Mouse (Mus musculus) right cerebral cortex, postnatal 14 days (tissue): ENCODE measurements around the gene Bdh1.
"Not testable (repeated sequence)": the region's sequence is repeated elsewhere in the genome, so short reads cannot be mapped to it uniquely, and the experiment has no call there.

Source experiments
- DNase-seq: peaks from one replicate; pipeline ENCODE4 v3.0.0; 2022

The Bdh1 gene

DNA sequence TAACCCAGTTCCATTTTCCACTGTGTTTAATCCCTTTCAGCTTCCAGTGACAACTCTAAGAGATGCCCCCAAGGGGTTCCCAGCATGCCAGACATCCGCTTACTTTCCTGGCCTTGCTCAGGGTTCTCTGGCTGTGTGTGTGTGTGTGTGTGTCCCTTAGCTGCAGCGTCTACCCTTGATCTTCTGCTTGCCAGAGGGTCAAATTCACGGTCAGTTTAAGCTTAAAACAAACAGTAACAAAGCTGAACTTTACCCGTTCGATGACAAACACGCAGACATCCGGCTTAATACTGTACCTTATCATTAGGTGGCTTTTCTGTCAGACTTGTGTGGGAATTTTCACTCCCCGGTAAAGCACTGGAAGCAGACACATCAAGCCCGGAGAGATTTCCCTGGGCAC lies at the start of gene Bdh1:
Gene Bdh1, plus strand, starts transcription at position 281 of the 400 bp plus-strand sequence.
- DNase-seq = no peak

DNA sequence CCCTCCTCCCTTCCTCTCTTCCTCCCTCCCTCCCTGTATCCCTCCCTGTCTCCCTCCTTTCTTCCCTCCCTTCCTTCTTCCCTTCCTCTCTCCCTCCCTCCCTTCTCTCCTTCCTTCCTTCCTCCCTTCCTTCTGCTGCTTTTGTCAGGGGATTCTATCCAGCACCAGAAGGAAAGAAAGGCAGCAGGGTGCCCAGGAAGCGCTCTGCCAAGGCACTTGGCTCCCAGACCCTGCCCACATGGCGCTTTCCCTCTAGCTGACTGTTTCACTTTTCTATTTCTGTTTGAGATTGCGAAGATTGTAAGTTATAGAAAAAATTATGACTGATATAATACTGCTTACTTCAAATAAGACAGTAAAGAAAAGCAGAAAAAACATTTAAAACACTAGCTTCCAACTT lies 49.8 kb upstream of the Bdh1 start:
- DNase-seq = not testable (repeated sequence)

DNA sequence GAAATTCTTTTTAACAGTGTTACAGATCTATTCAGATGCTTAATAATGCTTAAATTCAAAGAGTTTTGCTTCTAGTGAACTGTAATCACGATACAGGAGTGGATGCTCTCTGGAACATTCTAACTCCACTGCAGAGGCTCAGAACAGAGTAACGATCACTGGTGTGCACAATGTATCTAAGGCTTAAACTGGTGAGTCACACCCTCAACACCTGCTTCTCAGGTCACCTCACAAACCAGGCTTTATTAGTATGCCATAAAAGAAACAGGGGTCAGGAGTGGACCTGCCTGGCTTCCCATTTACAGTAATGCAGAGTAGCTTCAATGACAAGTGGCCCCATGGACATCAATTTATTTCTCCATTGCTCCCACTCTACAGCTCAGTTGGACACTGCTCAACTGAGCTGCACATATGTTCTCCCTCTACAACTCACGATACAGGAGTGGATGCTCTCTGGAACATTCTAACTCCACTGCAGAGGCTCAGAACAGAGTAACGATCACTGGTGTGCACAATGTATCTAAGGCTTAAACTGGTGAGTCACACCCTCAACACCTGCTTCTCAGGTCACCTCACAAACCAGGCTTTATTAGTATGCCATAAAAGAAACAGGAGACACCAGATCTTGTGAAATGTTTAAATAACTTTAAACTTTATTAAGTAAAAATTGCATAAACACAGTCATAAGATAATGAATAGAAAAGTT lies 46.0 kb upstream of the Bdh1 start:
- DNase-seq = not testable (repeated sequence)

DNA sequence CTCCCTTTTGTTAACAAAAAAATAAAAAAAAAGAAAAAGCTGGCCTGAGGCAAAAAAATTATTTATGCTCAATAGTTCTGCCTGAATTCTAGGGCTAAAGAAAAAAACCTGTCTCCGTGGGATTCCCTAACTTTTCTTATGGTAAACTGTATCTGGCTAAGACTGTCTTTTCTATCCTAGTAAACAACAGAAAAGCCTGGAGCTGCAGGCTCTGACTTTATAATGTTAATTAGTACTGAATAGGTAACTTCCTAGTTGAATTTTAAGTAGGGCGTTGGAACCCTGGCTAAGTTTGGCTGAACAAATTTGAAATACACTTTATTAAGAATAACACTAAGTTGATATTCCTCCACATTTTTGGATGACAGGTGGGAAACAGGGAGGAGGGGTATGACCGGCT lies 33.8 kb upstream of the Bdh1 start:
- DNase-seq = not testable (repeated sequence)

DNA sequence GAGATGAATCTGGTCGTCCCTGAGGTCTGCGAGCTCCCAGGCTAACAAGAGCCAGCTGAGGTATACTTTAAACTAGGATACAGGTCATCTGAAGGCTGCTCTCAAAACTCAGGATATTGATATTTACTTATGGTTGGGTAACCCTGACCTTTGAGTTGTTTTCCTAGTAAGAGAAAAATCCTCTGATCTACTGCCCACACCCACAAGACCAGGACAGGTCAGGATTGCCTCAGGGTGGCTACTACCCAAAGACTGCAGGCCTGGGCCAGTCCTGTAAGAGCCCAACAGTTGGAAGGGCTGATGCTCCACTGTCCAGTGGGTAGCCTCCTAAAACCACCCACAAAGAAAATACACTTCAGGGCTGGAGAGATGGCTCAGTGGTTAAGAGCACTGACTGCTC lies 22.8 kb upstream of the Bdh1 start:
- no peak for DNase-seq

DNA sequence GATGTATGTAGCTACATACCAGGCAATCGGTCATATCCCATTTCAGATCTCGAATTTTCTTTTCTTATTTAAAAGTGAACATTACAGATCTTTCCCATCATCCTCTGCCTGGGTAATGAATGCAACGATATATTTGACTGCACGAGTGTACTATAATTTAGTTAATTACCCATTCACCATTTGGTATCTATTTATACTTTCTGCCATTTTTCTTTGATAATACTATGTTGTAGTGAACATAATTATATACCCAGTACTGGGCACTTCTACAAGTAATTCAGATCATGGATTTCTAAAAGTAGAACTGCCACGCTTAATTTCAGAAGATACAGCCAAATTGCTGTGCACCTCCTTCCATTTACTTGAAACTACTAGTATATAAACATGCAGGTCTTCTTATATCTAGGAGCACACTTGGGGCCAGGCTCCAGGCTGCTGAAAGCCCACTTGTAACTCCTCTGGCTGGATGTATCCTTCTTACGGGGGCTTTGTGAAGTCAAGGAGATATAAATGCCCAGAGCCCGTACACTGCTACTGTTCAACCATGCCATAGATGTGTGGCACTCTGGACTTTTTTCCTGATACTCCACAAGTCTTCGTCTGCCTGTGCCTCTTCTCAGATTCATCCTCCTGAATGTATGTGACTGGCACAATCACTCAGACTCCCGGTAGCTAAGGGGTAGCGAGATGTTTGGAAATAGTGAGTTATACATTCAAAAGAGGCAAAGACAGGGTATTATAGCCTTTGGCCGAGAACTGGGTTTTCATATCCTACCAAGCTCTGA lies 21.0 kb upstream of the Bdh1 start:
- DNase-seq = no peak

DNA sequence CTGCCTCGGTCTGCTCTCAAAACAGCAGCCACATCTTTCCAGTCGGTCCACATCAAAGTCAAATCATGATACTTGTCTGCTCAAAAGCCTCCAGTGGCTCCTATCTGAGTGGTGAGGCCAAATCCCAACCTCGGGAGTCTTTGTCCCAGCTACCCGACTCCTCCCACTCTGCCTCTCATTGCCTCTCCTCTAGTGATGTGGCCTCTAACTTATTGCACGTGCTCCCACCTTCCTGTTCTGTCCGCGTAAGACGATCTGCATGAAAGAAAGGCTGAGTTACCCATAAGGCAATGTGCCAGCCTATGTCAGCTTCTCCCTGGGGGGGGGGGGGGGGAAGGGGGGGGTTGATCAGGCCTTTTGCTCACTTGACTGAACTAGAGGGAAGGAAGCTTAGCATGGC lies 20.0 kb upstream of the Bdh1 start:
- no peak for DNase-seq

DNA sequence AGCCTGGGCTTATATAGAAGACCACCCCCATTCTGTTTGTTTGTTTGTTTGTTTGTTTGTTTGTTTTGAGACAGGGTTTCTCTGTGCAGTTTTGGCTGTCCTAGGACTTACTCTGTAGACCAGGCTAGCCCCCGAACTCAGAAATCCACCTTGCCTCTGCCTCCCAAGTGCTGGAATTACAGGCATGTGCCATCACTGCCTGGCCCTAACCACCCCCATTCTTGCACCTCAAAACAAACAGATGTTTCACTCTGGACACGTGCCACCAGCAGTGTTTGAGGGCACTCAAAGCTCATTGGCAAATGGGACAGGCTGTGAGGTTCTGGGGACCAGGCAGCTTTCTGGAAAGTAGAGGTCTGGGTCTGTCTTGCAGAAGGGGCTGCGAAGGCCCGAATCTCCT lies 18.1 kb upstream of the Bdh1 start:
- no peak for DNase-seq

DNA sequence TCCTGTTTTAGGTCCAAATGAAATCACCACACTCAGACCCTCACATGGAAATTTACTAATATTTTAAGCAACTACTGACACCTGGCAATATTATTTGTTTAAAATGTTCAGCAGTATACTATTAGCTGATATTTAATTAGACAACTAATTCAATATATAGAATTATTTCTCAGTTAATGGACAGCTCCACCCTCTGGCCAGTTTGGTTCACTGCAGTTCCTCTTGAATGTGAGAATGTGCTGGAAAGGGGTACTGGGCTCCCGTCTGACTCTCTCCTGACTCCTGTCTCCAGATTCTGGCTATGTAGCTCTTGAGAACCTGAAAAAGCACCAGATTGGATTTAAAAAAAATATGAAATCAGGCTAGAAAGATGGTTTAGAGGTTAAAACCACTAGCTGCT lies 17.0 kb upstream of the Bdh1 start:
- no peak for DNase-seq

DNA sequence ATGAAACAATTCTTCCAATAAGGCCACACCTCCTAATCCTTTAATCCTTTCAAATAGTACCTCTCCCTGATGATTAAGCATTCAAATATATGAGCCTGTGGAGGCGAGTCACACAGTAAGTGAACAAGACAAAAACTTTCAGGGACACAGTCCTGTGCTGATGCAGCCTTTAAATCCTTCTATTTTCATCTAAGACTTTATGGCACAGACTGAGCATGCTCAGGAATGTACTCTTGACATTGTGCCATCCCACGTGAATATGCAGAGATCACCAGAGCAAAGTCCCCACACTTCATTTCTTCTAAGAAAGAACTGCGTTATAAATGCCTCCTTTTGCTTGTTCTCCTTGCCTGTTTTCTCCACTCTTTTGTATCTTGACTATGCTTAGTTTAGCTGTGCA lies 14.2 kb upstream of the Bdh1 start:
- no peak for DNase-seq

DNA sequence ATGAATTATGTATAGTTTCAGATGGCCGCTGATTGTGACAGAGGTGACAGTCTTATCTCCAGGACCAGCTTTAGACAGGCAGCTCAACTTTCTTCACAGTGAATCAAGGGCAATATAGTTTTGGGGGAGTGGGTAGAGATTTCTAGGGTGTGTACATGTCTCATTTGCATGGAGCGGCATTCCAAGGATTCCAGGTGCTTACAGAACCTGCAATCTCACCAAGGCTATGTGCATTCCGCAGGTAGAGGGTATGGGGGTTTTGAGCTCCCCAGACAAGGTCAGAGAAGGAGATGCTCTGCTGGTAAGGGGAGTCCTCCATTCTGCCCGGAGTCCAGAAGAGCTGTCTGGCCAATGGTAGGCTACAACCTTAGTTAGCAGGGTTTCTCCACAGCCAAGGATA lies 11.1 kb upstream of the Bdh1 start:
- no peak for DNase-seq

DNA sequence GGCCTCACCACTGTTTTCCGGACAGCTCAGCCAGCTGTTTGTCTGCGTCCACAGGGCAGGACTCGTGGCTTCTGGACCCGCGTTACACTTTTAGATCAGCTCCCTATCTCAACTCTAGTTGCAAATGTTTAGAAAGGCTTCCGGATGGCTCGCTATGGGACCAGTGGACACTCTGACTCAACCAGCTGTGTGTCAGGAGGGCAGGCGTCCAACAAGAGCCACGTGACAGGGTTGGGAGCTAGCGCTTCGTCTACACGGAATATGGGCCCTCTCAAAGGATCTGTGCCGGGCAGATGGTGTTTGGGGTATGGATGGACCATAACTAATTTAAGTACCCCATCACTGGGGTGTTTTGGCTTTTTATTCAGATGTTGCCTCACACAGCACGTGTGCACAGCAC lies 9.8 kb upstream of the Bdh1 start:
- DNase-seq = no peak

DNA sequence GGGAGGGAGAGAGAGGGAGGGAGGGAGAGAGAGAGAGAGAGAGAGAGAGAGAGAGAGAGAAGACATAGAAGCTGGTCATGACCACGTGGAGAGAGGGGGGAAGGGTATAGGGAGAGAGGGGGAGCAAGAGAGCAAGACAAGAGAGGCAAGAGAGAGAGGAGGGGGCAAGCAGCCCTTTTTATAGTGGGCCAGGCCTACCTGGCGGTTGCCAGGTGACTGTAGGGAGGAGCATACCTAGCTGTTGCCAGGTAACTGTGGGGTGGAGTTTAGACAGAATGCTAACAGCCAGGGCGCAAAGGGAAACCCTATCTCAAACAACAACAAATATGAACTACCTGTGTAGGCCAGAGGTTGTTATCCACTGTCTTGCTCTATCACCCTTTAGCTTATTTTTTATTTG lies 8.3 kb upstream of the Bdh1 start:
- no peak for DNase-seq

DNA sequence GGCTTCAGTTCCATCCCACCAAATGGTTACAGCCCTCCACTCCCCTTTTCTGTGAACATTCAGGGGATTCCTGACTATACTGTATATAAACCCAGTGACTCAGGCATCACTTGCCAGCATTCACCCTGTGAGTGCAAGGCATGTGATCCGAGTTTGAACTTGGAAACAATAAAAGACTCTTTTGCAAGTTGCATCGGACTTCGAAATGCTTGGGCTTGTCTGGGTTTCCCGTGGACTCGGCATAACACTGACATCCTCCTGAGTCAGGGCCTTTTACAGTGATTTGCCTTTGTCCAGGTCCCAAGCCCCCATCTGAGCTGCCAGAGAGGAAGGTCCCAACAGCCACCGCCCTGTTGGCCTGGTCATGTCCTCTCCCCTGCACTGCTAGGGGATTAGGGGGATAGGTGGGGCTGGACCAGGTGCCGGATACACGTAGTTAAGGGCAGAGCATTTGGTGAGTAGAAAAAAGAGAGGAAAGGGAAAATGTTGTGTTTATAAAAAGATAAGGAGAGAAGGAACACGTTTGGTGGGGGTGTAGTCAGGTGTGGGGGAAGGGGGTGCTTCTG lies 6.1 kb upstream of the Bdh1 start:
- DNase-seq = no peak

DNA sequence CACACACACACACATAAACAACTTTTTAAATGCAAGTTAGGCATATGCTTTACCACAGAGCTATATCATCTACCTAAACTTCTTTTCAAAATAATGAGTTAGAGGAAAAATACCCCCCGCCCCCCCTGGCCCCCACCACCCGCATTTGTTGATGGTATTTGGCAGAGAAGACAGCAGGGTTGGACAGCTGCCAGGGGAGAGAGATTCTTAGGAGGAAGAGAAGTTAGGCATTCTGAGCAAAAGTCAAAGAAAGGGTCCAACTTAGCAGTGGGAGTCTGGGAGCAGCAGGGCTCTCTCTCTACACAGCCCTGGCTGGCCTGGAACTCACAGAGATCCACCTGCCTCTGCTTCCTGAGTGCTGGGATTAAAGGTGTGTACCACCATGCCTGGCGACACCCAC lies 3.4 kb upstream of the Bdh1 start:
- DNase-seq = no peak

DNA sequence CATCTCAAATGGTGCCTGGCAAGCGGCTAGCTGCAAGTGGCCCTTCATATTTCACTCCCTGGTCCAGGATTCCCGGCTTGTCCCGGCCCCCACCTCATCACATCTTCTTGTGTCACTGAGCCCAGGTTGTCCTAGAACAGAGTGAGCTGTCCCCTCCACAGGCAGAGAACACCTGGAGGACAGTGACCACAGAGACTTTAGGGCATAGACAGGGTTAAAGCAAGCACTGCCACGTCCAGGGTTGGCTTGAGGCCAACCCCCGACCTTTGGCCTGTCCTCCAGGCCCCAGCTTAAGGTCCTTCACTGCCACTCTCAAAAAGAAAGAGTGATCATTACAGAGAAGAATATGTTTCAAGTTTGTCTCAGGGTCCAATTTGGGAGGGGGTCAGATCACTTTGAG lies 2.6 kb upstream of the Bdh1 start:
- no peak for DNase-seq

DNA sequence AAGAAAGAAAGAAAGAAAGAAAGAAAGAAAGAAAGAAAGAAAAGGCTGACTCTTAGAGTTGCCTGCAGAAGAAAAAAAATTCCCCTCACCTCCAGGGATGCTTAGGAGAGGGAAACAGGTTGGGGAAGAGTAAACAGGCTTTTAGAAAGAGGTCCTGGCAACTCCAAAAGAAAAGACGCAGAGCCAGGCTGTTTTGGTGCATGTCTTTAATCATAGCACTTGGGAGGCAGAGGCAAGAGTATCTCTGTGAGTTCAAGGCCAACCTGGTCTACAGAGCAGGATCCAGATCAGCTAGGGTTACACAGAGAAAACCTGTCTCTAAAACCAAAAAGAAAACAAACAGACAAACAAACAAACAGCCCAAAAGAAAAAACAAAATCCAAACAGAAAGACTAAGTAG lies 642 bp downstream of the Bdh1 start:
- DNase-seq = no peak

DNA sequence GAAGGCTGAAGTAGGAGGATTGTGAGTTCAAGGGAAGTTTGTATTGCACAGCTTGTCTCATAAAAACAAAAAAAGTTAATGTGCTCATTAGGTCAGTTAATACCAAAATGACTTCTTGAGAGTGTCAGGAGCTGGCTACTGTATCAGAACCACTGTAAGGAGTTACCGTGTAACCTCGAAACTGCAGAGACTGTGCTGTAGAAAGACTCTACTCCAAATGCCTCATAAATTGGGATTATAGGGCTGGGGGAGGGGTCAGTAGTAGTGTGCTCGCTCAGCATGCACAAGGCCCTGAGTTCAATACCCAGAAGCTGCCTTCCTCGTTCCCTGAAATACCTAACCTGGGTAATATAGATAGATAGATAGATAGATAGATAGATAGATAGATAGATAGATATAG lies 1.3 kb downstream of the Bdh1 start:
- no peak for DNase-seq

DNA sequence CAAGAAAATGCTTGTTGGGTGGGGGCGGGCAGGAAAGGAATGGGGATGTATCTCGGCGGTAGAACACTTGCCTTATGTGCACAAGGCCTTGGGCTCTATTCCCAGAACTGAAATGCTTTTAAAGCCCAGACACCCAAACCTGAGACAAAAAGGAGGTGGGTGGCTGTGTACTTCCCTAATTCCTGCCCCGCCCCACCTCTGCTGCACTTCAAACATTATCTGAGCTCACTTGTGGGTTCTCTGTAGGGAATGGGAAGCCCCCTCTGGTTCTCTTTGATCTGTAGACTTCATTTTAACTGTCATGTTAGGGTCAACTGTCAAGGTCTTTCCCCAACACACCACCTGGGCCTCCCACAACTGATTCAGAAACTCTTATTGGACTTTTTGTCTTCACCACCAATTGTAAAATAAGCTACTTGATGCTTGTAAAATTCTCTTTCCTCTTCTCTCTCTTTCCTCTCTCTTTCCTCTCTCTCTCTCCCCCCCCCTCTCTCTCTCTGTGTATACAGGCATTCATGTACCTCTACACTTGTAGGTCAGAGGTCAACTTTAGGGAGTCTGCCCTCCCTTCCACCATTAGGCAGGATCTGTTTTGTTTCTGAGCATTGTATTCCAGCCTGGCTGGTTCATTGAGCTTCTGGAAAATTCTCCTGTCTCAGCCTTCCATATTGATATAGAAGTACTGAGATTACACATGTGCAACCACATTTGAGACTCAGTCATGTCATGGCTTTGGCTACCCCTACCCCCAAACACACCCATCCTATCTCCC lies 2.5 kb downstream of the Bdh1 start:
- DNase-seq = no peak

DNA sequence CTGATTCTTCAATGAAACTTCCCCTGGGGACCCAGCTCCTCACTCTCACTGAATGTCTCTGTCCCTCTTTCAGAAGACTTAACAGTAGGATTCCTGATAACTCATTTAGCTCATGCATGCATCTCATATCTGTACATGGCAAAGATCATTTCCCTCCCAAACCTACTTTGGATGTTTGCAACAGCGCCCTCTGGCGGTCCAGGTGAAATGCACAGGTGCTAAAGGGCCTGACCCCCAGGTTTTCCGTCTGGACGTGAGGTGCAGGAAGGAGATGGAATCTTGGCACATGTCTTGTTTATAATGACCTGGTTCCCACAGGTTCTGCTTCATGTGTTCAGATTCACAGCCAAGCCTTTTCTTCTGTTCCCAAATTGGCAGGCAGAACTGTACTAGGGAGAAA lies 3.4 kb downstream of the Bdh1 start:
- DNase-seq = peak; percentile 64

DNA sequence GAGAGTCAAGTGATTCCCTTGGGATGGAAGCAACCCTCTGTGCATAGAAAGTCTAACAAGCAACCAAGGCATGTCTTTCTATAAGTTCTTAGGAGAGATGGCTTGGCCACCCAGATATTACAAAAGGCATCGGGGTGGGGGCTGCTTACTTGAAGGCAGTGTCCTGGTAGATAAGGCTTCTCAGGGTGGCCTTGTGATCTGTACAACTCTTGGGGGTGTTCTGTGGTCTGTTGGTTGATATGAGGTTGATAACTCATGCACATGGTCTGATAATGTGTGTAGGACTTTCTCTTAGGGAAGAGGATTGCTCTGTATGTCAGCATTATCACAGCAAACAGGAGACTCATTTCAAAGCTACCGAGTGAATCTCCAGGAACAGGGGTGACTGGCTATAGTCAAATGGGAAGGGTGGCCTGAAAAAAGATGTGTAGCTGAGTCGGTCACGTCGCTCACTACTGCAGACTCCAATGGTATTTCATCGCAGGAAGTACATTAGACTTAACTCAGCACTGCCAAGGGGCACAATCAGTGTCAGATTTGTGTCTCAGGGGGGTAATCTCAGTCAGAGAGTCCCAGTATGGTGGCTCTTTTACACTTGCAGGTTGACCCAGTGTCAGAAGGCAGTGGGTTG lies 4.5 kb downstream of the Bdh1 start:
- no peak for DNase-seq

DNA sequence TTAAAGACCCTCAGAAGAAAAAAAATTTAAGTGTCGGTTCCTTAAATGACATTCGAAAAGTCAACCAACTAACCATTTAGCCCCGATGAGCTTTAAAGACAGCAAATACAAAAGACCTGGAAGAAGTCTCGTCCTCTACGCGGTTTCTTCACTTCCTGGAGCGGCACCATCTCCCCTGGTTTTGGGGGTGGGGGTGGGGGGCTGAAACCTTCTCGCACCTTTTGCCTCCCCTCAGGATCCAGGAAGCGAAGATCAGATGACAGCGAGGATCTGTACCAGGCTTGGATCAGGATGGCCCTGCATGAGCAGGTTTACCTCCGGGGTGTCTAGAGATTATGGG lies 6.2 kb downstream of the Bdh1 start:
- no peak for DNase-seq
